Mouse (Mus musculus): Measurements from ENCODE around the gene Drosha.
"Not testable (repeated sequence)": the region's sequence is repeated elsewhere in the genome, so short reads cannot be mapped to it uniquely, and the experiment has no call there.

The Drosha gene

DNA sequence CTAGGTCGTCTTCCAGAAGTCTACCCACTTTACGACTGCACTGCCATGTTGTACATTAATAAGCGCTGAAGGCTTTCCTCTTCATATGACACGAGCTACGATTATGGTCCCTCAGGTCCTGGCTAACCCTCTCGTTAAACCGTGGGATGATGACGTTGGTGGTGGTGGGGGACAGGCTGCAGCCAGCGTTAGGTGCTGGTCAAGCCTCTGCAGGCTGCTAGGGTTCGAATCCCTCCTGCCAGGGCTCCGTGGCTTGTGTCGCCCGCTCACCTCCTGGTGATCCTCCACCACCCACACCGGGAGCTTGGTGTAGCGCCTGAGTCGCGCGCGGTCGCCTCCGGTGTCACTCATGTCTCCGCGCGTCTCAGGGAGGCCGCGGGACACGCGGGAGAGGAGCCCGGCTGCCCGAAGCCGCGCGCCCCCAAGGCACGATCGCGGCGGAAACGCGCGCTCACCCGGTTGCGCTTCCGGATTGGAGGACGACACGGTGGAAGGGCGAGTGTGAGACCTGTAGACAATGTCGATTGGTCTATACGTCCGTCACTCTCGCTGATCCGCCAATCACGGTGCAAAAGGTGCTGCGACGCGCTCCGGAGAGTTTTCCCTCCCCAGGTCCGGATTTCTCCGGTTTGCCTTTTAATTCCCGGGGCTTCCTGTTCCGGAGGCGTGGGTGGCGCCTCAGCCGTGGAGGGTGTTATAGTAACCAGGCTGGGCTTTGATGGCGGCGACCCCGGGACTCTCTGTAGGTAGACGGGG, at the start of gene Drosha, which contains the start of gene 6030458C11Rik:
Drosha (plus strand) TSS at position 619 of the 756 bp plus-strand sequence.
6030458C11Rik (minus strand) TSS at position 453 of the 756 bp plus-strand sequence.
- peak; percentile 100 for DNase-seq

DNA sequence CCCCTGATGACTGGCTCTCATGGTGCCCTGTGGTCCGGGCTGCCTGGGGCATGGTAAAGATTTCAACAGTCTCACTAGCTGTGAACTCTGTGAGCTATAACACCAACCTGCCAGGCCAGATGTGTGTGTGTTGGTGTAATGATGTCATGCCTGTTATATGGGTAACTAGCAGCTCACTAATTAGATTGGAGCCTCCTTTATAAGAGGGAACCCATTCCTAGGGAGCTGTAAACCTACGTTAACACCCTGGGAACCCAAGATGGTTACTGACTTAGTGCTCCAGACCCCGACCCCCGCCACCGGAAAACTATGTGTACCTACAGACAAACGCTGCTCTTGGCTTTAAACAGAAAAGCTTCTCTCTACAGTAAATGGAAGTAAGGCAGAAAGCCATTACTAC, 43.3 kb upstream of the Drosha start:
- no peak for DNase-seq

DNA sequence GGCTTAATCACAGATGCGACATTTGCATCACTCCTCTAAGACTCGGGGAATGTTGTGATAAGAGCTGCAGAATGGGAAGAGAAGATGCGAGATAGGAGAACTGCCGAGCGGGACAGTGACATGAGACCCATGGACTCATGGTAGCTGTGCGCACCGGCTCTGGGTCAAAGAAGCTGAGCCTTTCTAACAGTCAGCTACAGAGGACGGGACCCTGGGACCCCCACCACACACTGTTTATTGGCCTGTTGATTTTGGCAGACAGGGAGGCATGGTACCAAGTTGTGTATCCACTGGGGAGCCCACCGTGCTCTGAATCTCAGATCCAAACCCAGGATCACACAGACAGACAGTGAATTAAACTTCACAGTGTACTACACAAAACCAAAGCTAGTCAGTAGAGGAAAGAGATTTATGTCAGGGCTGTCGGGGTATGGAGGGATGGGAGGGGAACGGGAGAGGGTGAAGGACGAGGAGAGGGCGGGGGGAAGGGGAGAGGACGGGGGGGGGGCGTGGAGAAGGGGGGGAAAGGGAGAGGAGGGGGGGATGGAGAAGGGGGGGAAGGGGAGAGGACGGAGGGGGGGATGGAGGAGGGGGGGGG, 42.8 kb upstream of the Drosha start:
- no peak for DNase-seq

DNA sequence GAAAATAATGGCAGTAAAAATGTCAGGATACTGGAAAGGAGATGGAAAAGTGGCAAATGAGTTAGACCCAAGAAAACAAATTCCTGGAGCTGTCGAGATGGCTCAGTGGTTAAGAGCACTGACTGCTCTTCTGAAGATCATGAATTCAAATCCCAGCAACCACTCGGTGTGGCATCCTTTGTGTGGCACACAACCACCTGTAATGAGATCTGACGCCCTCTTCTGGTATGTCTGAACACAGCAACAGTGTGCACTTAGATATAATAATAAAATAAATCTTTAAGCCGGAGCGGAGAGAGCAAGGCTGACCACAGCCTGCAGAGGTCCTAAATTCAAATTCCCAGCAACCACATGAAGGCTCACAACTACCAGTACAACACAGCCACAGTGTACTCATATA, 36.1 kb upstream of the Drosha start:
- DNase-seq, result no peak

DNA sequence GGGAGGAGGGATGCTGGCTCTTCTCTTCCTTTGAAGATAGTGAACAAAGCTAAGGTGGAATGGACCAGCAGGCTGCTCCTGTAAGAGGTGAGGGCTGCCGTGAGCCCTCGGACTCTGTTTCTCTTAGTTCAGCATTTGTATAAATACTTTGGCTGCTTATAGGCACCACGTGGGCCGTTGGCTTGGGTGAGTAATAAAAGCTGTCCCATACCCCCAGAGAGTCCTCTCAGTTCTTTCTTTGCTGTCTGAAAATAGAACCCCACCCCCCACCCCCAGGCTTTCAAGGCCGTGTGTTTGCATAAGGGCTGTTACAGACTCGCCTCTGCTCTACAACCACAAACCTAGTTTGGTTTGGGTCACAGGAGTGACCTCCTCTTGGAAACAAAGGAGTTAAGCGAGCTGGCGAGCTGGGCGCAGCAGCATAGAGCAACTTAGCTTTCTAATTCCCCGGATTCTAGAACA, 35.2 kb upstream of the Drosha start:
- no peak for DNase-seq

DNA sequence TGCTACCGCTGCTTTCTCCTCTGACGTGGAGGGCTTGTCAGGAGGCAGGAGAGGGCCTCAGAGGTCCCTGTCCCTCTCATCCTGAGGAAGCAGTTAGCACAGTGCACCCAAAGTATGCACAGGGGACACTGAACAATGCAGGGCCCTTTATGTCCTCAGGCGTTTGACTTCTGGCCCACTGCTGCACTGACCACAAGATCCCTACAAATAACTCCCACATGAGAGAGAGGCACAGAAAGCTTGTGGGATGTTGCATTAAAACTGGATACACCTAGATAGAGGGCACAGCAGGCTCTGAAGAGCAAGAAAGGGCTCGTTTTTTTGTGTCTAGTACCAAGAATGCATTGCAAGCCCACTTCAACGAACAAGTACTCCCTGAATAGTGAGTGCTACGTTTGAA, 30.3 kb upstream of the Drosha start:
- no peak for DNase-seq

DNA sequence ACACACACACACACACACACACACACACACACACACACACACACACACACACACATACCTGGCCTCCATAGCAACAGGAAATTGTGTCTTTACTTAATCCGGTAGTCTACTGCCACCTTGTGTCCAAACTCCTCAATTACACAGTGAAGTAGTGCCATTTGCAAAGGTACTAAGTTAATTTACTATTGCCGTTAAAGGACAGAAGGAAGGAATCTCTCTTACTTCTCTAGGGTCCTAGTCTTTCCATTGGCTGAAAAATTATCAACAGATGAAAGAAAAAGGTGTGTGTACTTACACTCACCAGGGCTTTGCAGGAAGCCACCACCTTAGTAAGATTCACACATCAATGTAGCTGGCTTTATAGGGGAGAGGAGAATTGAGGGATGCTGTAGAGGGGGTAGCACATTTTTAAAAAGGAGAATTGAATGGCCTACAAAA, 29.1 kb upstream of the Drosha start:
- peak; percentile 80 for DNase-seq

DNA sequence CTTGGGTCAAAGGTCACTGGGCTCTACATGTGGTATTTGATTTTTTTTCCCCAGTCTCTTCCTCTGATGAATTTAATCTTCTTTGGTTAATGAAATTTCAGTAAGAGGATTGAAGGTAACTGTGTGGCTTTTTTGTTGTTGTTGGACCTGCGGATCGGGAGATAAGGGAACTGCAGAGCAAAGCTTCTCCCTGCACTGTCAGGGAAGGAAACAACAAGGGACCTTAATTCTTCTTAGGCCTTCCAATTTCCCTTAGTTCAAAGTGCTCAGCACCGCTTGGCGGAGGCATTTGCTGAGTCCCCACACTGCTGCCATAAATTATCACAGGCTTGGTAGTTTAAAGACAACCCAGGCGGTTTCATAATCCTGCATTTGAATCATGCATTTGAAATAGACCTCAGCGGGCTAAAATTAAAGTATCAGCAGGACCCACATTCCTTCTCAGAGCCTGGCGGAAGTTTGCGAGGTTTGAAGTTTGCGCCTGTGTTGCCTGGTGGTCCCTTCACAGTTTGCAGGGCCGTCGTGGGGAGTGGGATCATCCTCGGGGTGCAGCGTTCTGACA, 28.6 kb upstream of the Drosha start:
- DNase-seq, result no peak

DNA sequence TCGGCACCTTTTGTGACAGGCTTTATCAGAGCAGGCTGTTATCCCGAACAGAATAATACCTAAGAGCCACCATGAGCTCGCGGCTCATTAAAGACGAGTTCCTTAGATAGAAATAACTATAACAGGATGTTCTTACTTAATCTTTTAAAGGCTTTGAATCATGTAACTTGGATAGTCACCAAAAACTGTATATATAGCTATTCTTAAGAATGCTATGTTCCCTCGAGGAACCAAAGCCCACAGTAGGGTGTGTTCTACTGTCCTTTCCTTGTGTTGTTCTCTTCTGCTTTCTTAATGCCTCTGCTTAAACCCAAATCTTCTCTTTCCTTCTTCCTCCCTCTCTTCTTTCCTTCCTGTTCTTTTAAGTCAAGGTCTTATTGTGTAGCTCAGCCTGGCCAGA, 26.6 kb upstream of the Drosha start:
- DNase-seq, result no peak

DNA sequence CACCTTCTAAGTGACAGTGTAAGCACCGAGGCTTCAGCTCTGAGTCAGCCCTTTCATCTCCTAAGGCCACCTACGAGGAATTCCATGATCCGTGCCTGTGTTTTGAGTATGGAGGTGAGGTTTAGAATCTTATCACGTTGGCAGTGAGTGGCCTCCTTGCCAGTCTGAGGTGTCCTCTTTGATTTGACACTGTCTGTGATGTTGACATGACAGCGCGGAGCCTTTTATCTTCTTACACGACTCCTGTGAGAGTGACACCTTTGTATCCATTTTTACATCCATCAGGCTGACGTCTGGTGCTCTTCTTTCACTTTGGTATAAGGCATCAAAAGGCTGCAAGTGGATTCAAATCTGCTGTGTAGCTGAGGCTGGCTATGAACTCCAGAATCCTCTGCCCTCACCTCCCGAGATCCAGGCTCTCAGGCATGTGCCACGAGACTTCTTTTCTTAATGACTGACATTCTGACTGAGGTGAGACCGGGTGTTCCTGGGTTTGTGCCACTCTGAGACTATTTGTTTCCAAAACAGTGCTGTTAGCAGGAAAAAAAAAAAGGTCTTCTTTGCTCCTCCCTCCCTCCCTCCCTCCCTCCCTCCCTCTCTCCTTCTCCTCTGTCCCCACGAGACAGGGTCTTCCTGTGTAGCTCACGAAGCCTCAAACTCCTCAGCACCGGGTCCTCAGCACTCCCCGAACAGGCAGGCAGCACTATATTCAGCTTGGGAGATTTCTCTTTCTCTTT, 24.0 kb upstream of the Drosha start:
- no peak for DNase-seq

DNA sequence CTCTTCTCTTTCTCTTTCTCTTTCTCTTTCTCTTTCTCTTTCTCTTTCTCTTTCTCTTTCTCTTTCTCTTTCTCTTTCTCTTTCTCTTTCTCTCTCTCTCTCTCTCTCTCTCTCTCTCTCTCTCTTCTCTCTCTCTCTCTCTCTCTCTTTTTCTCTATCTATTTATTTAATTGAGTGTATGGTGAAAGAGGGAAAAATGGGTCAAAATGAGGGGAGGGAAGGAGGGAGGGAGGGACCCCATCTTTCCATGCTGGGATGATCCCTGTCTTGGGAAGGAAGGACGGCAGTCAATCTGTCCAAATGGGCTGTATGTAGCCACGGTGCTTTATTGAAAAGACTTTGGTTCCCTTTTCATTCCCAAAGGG, 23.5 kb upstream of the Drosha start:
- DNase-seq, result not testable (repeated sequence)

DNA sequence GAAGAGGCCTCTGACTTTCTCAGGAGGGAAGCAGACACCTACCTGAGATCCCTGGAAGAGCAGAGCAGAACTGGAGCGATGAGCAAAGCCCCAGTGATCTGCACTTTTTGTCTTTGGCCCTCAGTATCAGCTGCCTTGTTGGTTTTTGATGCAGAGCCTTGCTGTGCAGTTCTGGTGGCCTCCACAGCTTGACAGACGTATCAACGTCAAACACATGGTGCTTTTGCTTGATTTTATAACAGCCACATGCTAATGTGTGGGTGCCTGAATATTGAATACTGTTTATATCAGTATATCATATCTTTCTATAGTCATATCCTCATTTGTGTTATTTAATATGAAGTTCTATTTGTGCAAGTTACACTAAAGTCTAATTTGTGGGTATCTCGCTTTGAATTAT, 19.5 kb upstream of the Drosha start:
- no peak for DNase-seq

DNA sequence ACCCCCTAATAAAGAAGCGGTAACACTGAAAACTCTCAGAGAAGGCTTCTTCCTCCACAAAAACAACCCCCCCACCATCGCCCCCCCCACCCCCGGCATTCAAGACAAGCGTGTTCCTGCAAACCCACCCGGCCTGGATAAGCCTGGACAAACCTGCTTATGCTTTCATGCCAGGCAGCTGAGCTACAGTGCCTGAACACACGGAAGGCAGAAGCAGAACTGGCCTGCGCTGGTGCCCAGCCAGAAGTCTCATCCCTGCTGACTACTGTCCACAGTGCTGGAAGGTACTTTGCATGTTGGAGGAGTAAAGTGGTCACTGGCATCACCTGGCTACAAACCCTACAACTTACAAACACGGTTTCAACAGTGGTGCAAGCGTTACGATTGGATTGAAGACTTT, 17.5 kb upstream of the Drosha start:
- no peak for DNase-seq

DNA sequence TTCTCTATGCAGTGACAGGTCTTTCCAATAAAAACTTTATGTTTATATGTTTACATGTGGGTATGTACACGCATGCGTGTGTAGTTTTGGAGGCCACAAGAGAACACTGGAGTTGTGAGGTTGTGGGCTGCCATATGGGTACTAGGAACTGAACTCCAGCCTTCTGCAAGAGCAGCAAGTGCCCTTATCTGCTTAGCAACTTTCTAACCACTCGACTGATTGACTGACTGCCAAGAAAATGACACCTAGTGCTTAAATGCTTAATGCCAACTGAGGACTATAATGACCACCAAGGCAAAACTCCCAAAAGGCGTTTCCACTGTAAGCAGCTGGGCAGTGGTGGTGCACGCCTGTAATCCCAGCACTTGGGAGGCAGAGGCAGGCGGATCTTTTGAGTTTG, 15.3 kb upstream of the Drosha start:
- no peak for DNase-seq

DNA sequence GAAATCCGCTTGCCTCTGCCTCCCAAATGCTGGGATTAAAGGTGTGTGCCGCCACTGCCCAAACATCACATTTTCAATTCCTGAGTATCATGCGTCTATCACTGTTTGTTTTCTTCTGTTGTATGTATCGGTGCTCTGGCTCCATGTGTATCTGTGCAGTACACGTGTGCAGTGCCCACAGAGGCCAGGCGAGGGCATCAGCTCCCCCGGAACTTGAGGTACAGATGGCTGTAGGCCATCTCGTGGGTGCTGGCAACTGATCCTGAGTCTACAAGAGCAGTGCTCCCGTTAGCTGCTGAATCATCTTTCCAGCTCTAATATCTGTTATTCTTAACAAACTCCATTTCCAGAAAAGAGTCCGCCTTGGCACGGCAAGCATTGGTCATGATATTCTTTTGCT, 12.0 kb upstream of the Drosha start:
- no peak for DNase-seq

DNA sequence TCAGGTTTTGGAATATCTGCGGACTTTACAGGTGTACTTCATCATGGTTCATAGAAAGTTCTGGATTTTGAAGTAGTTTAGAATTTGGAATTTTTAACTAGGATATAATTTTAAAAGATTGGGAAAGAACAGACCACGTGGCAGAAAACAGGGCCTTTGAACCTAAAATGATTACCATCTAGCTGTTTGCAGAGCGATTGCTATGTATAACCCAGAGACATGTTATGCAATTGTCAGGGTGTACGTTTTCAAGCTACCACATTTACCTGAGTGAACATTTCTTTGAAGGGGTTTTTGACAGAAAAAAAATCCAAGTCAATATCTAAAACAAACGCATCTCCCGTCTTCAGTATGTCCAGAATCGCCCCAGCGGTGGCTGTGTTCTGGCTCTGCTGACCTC, 7.0 kb upstream of the Drosha start:
- no peak for DNase-seq

DNA sequence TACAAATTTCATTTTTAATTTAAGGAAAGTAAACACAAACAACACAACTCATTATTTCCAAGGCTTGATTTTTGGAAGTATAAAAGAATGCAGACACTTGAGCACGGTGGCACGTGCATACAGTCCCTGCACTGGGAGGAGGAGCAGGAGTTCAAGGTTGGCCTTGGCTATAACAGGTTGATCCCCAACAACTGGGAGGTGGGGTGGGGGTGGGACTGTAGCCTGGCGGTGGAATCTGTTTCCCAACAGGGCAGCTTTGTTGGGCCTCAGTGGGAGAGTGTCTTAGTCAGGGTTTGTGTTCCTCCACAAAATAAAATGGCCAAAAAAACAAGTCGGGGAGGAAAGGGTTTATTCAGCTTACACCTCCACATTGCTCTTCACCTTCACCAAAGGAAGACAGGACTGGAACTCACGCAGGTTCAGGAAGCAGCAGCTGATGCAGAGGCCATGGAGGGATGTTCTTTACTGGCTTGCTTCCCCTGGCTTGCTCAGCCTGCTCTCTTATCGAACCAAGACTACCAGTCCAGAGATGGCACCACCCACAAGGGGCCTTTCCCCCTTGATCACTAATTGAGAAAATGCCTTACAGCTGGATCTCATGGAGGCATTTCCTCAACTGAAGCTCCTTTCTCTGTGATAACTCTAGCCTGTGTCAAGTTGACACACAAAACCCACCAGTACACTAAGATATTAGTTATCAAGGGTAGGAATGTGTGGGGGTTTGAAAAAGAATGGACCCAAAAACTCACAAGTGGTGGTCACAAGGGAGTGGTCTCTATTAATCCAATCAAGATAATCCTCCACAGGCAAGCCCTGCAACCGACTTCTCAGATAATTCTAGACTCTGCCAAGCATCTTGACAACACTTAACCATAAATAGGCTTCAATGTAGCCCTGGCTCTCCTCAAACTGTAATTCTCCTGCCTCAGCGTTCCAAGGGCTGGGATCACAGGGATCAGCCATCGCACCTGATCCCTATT, 1.9 kb upstream of the Drosha start:
- no peak for DNase-seq

DNA sequence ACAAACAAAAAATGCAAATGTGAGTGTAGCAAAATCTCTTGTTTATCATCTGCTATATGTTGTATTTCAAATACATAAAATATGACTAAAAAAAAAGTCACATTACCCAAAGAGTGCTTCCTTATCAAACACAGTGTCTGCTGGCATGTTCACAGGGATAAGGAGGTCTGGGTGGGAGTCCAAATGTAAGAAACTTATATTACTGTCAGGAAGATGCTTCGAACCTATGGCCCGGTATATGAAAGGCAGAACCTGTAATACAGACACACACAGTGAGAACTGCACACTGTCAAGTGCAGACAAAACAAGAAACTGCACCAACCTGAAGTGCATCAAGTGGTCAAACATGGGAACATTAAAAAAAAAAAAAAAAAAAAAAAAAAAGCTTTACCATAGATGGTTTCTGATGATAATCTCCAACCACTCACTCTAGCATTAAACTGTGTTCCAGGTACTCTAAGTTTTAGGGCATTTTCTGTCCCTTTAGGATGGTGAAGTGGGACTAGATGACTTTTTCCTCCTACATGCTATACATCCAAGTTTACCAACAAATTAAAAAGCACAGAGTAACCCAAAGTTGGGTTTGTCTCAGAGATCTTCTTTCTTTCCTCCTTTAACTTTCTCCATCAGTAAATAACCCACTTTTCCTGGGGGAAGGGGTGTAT, 1.0 kb upstream of the Drosha start:
- no peak for DNase-seq

DNA sequence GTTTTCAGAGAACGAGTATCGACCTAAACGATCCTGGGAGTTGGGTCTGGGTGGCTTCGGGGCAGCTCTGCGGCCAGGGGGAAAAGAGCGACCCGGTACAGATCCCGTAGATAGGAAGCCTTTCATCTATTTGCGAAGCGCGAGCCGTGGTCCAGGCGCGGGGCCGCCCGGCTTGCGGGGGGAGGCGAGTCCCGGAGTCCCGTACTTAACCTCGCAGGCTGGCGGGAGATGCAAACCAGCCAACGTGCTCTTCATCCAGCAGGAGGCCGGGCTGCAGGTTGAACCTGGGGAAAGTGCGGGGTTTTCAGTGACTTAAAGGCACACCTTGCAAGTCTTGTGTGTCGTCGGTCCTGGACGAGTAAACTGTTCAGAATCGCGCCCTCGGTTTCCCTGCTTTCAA, 350 bp downstream of the Drosha start:
- peak; percentile 46 for DNase-seq

DNA sequence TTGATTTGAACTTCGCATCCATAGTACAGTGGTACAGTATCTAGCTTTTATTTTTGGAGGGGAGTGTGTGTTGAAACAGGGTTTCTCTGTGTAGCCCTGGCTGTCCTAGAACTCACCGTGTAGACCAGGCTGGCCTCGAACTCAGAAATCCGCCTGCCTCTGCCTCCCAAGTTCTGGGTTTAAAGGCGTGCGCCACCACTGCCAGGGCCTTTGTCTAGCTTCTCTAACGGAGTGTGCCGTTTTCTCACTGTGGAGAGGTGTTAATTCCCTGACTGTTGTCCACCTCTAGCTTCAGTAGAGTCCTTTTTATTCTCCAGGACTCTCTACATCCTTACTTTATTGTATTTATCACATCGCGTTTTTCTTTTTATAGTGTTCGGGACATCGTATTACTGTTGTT, 793 bp downstream of the Drosha start:
- no peak for DNase-seq

DNA sequence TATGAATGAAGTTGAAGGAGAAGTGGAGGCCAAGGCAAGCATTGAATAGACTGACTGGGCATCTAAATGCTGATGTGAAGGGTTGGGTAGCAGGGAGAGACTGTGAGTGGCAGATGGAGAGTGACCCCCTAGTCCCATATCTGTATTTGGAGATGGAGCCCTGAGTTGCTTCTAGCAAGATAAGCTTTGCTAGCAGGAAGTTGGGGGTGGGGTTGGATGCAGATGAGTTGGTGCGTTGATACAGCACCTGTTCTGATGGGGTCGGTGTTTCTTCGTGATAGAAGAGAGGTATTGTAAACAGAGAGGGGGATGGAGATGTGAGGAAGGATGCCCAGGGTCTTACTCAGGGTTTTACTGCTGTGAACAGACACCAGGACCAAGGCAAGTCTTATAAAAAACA, 5.3 kb downstream of the Drosha start:
- DNase-seq, result no peak

DNA sequence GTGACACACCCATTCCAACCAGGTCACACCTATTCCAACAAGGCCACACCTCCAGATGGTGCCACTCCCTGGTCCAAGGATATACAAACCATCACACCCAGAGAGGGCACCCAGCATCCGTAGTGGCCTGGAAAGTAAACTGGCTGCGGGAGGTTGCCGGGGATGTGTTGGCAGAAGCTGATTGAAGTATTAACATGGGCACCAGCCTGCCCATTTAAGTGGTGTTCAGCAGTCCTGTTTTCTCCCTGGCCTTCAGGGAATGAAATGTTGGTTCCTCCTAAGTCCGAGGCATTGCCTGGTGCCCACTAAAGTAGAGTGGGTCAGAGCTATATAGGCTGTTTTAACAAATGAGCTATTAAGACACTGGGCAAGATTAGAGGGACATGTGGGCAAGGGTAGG, 8.0 kb downstream of the Drosha start:
- no peak for DNase-seq

Data from lung, postnatal 10 days (tissue).